Mouse (Mus musculus): ENCODE measurements at regions not wholly inside any gene's neighbourhood (a gene's known extent, or its start where the extent isn't known, plus 50 kb on each side); places are given as distances from the start of the nearest gene placed in this dataset.

DNA sequence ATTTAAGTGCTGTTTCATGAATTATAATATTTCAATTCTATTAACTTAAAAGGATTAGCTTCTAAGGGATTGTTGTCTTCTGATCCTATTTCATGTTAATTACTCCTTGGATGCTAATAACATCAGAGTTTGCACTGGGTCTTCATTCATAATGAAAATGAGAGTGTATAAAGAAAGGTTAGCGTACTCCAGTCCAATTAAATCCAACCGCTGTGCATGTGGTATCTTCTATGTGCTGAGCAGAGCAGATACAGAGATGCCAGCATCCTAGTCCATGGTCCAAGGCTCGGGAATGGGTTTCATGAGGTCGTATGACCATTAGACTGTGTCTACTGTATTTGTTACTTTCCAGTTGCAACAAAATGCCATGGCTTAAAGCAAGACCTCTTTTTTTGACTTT lies 307.5 kb downstream of the Bbx start:
- no peak for TF ChIP-seq POLR2A (IDR thresholded peaks at IDR 0.05; ENCODE audit: low read depth, low read length)
- no peak for TF ChIP-seq CTCF (IDR thresholded peaks at IDR 0.05; ENCODE audit: extremely low read depth, insufficient read depth, insufficient read length, insufficient replicate concordance)

Data from spleen, adult 2 months (tissue).